Mouse (Mus musculus): ENCODE results near the gene Lamb1. TPM values are rescaled to one million over a fixed set of nuclear protein-coding genes. Genes with fewer than 3 reads are reported as not detected.

Gene Lamb1
- polyA plus RNA-seq, 1 experiment from 2014 or later = 23.1 TPM

DNA sequence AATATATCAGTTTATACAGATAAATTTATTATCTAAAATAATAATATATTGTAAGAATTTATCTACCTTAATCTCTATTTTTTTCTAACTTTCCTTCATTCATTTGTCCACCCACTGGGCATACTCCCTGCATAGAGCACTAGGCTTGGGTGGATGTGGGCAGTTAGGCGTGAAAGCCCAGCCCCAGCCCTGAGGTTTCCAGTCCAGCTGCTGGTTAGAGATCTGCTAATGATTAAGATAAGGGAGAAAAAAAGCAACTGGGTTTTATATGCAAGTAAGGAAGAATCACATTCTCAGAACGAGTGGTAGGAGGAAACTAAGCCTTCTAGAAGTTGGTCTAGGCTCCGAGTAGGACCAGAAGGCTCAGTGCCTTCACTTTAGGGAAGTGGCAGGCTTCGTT, 31.1 kb downstream of the Lamb1 start:
- Histone ChIP-seq H3K27ac (no peak overlapping the region), H3K9me3 (no peaks in the 10 kb centered on the region), H3K27me3 (ENCODE audit: poor library complexity, severe bottlenecking) (no peaks in the 10 kb centered on the region), H3K4me3 (no peak overlapping the region), H3K36me3 (replicated peaks) (peaks cover 20% of the 10 kb centered on the region), H3K4me1 (peaks cover 19% of the 10 kb centered on the region)
- no peak for DNase-seq (ENCODE audit: extremely low spot score, low spot score)
- 77% methylated on average over 4 of the region's 4 CpGs for WGBS

DNA sequence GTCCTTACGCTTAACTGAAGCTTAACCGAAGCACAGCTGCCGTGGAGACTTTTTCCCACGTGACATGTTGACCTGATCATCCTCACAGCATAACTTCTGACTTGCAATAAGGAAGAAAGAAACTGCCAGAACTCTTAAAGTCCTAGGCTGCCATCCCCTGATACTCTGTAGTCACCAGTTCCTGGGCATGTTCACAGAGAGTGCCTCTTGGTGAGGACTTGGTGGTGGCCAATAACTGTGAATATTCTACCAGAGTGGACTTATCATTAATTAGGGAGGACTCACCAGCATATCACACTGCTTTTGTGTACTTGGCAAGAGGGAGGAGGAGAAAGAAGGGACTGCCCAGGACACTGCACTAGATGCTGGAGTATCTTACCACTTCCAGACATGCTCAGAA, 33.1 kb downstream of the Lamb1 start:
- Histone ChIP-seq H3K9me3 (no peaks in the 10 kb centered on the region), H3K36me3 (replicated peaks) (peaks cover 36% of the 10 kb centered on the region), H3K27me3 (ENCODE audit: poor library complexity, severe bottlenecking) (no peaks in the 10 kb centered on the region), H3K27ac (no peak overlapping the region), H3K4me3 (no peak overlapping the region), H3K4me1 (peaks cover 19% of the 10 kb centered on the region)
- DNase-seq (ENCODE audit: extremely low spot score, low spot score) = no peak
- 96% methylated on average over 4 of the region's 4 CpGs for WGBS

DNA sequence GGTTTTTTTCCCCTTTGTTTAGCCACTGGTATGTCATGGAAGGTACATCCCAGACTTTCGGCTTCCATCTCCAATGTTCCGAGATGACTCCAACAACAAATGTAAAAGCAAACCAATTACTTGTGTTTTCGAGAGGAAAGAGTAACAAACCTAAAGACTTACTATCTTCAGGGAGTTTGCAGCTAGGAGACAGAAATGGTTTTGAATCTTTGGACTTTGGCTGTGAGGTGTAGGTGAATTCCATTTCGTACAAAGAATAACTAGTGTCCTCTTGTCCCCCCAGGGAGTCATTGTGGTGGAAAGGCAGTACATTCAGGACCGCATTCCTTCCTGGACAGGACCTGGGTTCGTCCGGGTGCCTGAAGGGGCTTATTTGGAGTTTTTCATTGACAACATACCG, 33.5 kb downstream of the Lamb1 start:
- H3K27me3 ChIP-seq (ENCODE audit: poor library complexity, severe bottlenecking) = no peaks in the 10 kb centered on the region
- no peak for DNase-seq (ENCODE audit: extremely low spot score, low spot score)
- no peaks in the 10 kb centered on the region for H3K9me3 ChIP-seq
- peaks cover 37% of the 10 kb centered on the region for H3K36me3 ChIP-seq (replicated peaks)
- H3K27ac ChIP-seq = no peak overlapping the region
- H3K4me1 ChIP-seq = peaks cover 19% of the 10 kb centered on the region
- no peak overlapping the region for H3K4me3 ChIP-seq
- WGBS = 93% methylated on average over 8 of the region's 8 CpGs

- peaks cover 14% of the 10 kb centered on the region for H3K4me1 ChIP-seq
- no peak overlapping the region for H3K27ac ChIP-seq
- no peak for DNase-seq (ENCODE audit: extremely low spot score, low spot score)
- 97% methylated on average over 3 of the region's 3 CpGs for WGBS
- no peaks in the 10 kb centered on the region for H3K27me3 ChIP-seq (ENCODE audit: poor library complexity, severe bottlenecking)
- no peaks in the 10 kb centered on the region for H3K9me3 ChIP-seq
- no peak overlapping the region for H3K4me3 ChIP-seq
- peaks cover 43% of the 10 kb centered on the region for H3K36me3 ChIP-seq (replicated peaks)
Observed at GRCm38 (mm10) chr12:31299126-31299525, 34.1 kb downstream of the Lamb1 start.

- H3K27ac ChIP-seq = no peak overlapping the region
- no peak for DNase-seq (ENCODE audit: extremely low spot score, low spot score)
- H3K9me3 ChIP-seq = no peaks in the 10 kb centered on the region
- WGBS = 92% methylated on average over 14 of the region's 14 CpGs
- H3K4me3 ChIP-seq = no peak overlapping the region
- peaks cover 8% of the 10 kb centered on the region for H3K4me1 ChIP-seq
- no peaks in the 10 kb centered on the region for H3K27me3 ChIP-seq (ENCODE audit: poor library complexity, severe bottlenecking)
- H3K36me3 ChIP-seq (replicated peaks) = peaks cover 49% of the 10 kb centered on the region
Observed at GRCm38 (mm10) chr12:31299676-31300197, 34.7 kb downstream of the Lamb1 start.

DNA sequence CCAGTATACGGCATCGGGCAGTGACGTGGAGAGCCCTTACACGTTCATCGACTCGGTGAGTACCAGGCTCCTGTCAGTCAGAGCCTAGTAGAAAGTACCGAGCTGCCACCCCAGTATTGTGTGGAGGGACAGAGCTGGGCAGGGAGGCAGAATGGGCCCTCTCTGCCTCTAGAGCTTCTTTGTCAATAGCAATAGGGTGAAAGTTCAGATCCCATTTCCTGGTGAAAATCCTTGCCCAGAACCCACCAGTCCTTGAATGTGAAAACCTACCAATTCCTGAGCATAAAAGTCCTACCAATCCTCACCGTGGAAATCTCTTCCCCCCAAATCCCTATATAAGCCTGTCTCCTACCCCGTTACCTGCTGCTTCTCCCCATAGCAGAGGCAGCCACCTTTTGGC, 35.2 kb downstream of the Lamb1 start:
- H3K36me3 ChIP-seq (replicated peaks) = peaks cover 53% of the 10 kb centered on the region
- no peak overlapping the region for H3K4me3 ChIP-seq
- DNase-seq (ENCODE audit: extremely low spot score, low spot score) = no peak
- 0 out of 2 replicates have a peak, but pooled peaks cover 8% of the 10 kb centered on the region for H3K4me1 ChIP-seq
- H3K9me3 ChIP-seq = no peaks in the 10 kb centered on the region
- WGBS = 97% methylated on average over 9 of the region's 9 CpGs
- H3K27ac ChIP-seq = no peak overlapping the region
- no peaks in the 10 kb centered on the region for H3K27me3 ChIP-seq (ENCODE audit: poor library complexity, severe bottlenecking)

DNA sequence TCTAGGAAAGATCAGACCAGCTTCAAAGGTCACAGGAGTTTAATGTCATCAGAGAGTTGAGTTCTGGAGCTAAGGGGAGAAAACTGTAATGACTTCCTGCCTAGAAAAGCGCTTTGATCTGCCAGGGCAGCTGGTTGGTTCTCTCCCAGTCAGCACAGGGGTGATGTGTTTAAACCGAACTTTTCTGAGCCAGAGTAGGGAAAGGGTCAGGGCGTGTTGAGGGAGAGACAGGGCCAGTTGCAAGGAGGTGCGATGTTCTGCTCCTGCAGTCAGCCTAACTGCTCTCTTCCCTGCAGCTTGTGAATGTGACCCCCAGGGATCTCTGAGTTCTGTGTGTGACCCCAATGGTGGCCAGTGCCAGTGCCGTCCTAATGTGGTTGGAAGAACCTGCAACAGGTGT, 37.2 kb downstream of the Lamb1 start:
- WGBS = 86% methylated on average over 5 of the region's 5 CpGs
- Histone ChIP-seq H3K36me3 (replicated peaks) (peaks cover 70% of the 10 kb centered on the region), H3K9me3 (no peaks in the 10 kb centered on the region), H3K27me3 (ENCODE audit: poor library complexity, severe bottlenecking) (no peaks in the 10 kb centered on the region), H3K4me3 (no peak overlapping the region), H3K27ac (no peak overlapping the region), H3K4me1 (no peaks in the 10 kb centered on the region)
- no peak for DNase-seq (ENCODE audit: extremely low spot score, low spot score)

DNA sequence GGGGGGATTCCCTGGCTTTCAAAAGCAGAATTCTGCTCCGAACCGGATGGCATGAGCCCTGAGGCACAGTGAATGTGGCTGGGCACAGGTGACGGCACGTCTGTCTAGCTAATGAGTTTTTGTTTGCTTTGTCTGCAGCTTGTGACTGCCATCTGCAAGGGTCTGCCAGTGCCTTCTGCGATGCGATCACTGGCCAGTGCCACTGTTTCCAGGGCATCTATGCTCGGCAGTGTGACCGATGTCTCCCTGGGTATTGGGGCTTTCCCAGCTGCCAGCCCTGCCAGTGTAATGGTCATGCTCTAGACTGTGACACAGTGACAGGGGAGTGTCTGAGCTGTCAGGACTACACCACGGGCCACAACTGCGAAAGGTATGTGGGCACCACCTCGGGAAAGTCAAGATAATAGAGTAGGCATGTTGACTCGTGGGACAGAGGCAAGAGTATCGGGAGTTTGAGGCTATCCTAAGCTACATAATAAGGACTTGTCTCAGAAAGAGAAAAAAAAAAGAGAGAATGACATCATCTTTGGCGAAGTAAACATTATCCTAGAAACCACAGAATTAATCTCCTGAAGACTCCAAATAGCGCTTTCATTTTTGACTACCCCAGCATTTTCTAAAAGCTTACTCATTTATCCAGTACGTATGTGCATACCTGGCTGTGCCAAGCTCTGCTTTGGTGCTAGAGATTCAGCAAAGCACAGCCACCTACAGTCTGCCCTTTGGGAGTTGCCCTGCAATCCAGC, 37.9 kb downstream of the Lamb1 start:
- no peak overlapping the region for H3K4me3 ChIP-seq
- H3K9me3 ChIP-seq = no peaks in the 10 kb centered on the region
- peaks cover 77% of the 10 kb centered on the region for H3K36me3 ChIP-seq (replicated peaks)
- no peak overlapping the region for H3K27ac ChIP-seq
- no peaks in the 10 kb centered on the region for H3K27me3 ChIP-seq (ENCODE audit: poor library complexity, severe bottlenecking)
- no peaks in the 10 kb centered on the region for H3K4me1 ChIP-seq
- 91% methylated on average over 16 of the region's 16 CpGs for WGBS
- no peak for DNase-seq (ENCODE audit: extremely low spot score, low spot score)

GRCm38 (mm10) chr12:31306075-31306675, 41.1 kb downstream of the Lamb1 start:
- no peaks in the 10 kb centered on the region for H3K27me3 ChIP-seq (ENCODE audit: poor library complexity, severe bottlenecking)
- WGBS = 86% methylated on average over 5 of the region's 5 CpGs
- no peak overlapping the region for H3K4me3 ChIP-seq
- peaks cover 12% of the 10 kb centered on the region for H3K4me1 ChIP-seq
- H3K27ac ChIP-seq = no peak overlapping the region
- no peak for DNase-seq (ENCODE audit: extremely low spot score, low spot score)
- peaks cover 63% of the 10 kb centered on the region for H3K36me3 ChIP-seq (replicated peaks)
- no peaks in the 10 kb centered on the region for H3K9me3 ChIP-seq

GRCm38 (mm10) chr12:31307011-31307410, 42.0 kb downstream of the Lamb1 start:
- Histone ChIP-seq H3K4me1 (peaks cover 12% of the 10 kb centered on the region), H3K4me3 (no peak overlapping the region), H3K9me3 (no peaks in the 10 kb centered on the region), H3K27me3 (ENCODE audit: poor library complexity, severe bottlenecking) (no peaks in the 10 kb centered on the region), H3K27ac (no peak overlapping the region), H3K36me3 (replicated peaks) (peaks cover 56% of the 10 kb centered on the region)
- WGBS = 93% methylated on average over 8 of the region's 8 CpGs
- DNase-seq (ENCODE audit: extremely low spot score, low spot score) = no peak

- WGBS = 91% methylated on average over 8 of the region's 8 CpGs
- H3K36me3 ChIP-seq (replicated peaks) = peaks cover 53% of the 10 kb centered on the region
- no peak overlapping the region for H3K4me3 ChIP-seq
Observed at GRCm38 (mm10) chr12:31307756-31308155, 42.7 kb downstream of the Lamb1 start.

DNA sequence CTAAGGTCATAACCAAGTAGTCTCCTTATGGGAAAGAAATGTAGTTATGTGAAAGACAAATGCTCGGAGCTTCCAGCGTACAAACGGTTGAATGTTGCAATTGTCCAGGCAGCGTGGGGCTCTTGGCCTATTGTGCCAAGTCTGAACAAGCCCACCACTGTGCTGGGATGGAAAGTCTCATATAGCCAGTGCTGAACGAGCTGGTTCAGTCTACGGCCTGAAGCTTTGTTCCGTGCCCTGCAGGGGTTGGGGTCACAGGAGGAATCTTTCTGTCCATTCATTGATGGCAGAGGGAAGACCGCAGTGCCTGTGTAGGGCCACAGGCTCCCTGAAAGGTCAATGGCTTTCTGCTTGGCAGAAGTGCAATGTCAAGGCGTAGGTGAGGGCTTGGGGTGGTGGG, 45.7 kb downstream of the Lamb1 start:
- H3K4me3 ChIP-seq = no peak overlapping the region
- no peaks in the 10 kb centered on the region for H3K27me3 ChIP-seq (ENCODE audit: poor library complexity, severe bottlenecking)
- H3K27ac ChIP-seq = 0 out of 2 replicates have a peak overlapping the region, but pooled peaks have one; percentile 4
- peaks cover 47% of the 10 kb centered on the region for H3K36me3 ChIP-seq (replicated peaks)
- H3K4me1 ChIP-seq = peaks cover 12% of the 10 kb centered on the region
- no peak for DNase-seq (ENCODE audit: extremely low spot score, low spot score)
- H3K9me3 ChIP-seq = no peaks in the 10 kb centered on the region
- 47% methylated on average over 9 of the region's 9 CpGs for WGBS

More at GRCm38 (mm10) chr12:31307756-31308155, 42.7 kb downstream of the Lamb1 start:
- Histone ChIP-seq H3K27me3 (ENCODE audit: poor library complexity, severe bottlenecking) (no peaks in the 10 kb centered on the region), H3K27ac (no peak overlapping the region), H3K4me1 (peaks cover 12% of the 10 kb centered on the region), H3K9me3 (no peaks in the 10 kb centered on the region)
- no peak for DNase-seq (ENCODE audit: extremely low spot score, low spot score)

GRCm38 (mm10) chr12:31311671-31312265, 46.7 kb downstream of the Lamb1 start:
- H3K27ac ChIP-seq = no peak overlapping the region
- no peak overlapping the region for H3K4me3 ChIP-seq
- peaks cover 42% of the 10 kb centered on the region for H3K36me3 ChIP-seq (replicated peaks)
- DNase-seq (ENCODE audit: extremely low spot score, low spot score) = no peak
- 88% methylated on average over 9 of the region's 9 CpGs for WGBS
- no peaks in the 10 kb centered on the region for H3K9me3 ChIP-seq
- H3K27me3 ChIP-seq (ENCODE audit: poor library complexity, severe bottlenecking) = no peaks in the 10 kb centered on the region
- peaks cover 12% of the 10 kb centered on the region for H3K4me1 ChIP-seq
